Mouse (Mus musculus) T-helper 1 cell (primary cell): Measurements from ENCODE around the gene Pde7b.

Experiments used
- in situ Hi-C: fragments of 300-600 bp; cut with MboI, MseI; formaldehyde crosslinking; loops from one replicate; pipeline ENCODE4 v1.15.1; 2025; ENCODE audit warnings: high pct_unique_total_duplicates

Pde7b gene

DNA sequence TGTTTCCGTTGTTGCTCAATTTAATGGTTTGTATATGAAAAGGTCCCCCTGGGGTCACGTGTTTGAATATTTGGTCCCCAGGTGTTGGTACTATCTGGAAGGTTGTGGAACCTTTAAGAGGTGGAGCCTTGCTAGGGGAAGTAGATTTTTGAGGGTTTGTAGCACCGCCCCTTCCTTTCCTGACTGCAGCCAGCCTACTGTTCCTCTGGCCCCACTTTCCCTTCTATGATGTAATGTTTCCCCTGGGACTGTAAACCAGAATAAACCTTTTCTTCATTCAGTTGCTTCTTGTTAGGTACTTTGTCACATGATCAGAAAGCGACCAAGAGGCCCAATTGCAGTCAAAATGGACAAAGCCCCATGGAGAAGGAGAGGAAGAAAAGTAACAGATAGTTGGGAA lies 229.8 kb downstream of the Pde7b start:
- in situ Hi-C loops, result no loop called here

DNA sequence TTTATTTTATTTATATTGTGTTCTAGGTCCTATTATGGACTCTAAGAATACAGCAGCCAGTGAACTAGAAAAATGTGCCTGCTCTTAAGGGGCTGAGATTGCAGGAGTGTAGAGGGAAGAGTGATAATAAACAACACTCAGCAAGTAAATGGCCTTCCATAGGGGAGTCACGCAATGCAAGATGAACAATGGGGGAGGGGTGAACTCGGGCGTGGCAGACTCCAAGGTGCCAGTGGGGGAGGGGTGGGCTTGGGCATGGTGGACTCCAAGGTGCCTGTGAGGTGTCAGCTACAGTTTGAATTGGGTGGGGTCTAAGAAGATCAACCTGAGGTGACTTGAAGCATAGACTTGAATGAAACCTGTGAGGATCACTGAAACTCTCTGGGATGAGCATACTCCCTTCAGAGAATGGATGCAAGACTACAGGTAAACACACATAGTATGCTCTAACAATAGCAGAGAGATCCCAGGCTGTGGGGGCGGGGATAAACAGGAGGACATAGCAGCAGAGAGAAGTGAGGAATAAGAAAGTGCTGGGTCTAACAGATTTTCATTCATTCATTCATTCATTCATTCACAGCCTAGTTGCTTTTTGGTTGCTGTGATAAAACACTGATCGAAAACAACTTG lies 230.9 kb downstream of the Pde7b start:
- in situ Hi-C loops, result no loop called here

DNA sequence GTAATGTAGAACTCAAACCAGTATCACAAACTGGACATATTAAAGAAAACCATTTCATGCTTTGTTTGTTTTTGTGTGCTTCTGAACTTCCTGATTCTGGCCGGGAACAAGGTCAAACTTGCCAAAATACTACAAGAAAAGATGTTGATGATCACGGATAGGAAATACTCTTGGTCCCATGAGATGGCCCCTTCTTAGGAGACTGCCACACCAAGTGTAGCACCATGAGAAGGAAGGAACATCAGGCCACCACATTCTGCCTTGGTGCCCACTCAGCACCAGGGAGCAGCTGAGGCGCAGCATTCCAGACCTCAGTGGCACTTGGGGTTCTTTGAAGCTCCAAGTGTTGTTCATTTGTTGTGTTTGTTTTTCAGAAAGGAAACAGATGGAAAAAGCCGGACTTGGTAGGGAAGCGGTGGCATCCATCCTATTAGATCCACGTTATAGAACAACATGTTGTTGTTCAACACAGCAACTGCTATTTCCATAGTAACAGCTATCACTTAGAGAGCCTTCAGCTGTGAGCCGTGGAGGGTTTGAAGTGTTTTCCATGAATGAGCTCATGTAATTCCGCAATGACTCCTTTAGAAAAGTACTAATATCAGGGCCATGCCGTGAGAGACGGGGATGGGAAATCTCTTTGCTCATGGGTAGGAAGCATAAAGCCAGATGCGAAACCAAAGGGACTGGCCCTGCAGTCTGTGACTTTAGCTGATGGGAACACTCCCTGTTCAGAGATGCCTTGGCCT lies 232.5 kb downstream of the Pde7b start:
- in situ Hi-C loops, result no loop called here

DNA sequence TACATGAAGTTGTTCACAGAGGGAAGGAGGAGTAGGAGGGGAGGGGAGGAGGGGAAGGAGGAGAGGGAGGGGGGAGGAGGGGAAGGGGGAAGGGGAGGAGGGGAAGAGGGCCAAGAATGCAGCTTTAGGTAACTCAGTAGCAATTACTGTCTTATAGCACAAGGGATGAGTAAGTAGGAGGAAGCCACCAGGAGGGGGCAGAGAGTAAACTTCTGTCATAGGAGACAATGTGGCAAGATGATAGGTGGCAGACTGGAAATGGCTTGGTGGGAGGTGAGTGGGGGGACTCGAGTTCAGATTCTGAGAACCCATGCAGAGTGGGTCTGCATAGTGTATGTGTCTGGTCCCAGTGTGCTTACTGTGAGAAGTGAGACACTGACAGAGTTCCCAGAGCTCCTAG lies 234.1 kb downstream of the Pde7b start:
- in situ Hi-C loops, result no loop called here

DNA sequence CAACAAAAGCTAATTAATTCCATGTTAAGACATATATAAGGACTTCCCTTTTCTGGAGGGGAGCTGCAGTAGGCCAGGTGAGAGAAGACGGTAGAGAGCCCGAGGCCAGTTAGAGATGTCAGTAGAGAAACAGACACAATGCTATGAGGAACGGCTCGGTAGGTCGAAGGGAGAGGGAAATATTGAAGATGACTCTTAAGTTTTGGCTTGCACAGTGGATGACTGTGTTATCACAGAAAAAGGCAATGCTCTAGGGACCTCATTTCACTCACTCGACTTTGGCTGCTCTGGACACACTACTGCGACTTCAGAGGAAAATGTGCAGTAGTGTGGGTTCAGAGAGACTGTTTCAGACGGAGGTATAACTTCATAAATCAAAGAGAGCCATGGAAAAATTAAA lies 234.6 kb downstream of the Pde7b start:
- in situ Hi-C loops, result no loop called here

DNA sequence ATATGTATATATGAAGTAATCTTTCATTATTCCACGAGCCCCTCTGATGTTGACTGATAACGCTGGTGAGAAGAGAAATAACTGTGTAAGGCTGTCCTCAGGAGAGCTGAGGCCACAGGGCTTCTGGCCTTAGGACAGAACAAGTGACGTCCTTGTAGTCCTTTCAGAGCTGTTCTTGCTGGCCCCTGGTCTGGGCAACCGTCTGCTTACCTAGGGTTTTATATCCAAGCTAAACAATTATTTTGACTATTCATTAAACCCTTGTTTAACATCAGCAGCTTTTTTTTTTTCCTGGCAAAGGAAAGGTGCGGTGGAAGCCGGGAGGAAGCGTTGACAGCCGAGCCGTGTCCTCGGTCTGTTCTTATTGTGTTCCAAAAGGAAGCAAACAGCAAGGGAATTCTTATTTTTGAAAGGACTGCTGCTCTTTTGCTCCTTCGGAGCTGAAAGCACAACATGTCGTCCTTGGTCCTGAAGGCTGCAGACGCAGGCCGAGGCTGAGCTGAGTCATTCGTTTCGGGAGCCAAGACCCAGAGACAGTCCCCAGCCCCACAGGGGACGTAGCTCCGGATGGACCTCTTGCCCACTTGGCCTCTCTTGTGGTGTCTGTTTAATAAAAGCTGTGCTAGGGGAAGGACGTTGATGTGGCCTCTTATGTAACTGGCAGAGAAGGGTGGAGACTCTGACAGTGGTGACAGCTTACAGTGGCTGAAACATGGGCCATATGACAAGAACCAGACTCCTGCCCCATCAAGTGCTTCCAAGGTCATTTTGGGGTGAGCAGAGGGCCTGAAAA lies 238.2 kb downstream of the Pde7b start:
- in situ Hi-C loops, result no loop called here

DNA sequence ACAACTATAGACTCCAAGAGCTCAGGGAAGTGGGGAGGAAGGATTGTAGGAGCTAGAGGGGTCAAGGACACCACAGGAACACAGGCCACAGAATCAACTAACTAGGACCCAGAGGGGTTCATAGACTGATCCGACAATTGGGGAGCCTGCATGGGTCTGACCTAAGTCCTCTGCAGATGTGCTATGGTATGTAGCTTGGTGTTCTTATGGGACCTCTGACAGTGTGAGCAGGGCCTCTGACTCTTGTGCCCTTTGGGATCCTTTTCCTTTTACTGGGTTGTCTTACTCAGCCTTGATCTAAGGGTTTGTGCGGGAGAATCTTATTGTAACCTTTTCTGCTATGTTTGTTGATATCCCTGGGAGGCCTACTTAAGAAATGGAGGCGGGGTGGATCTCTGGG lies 239.1 kb downstream of the Pde7b start:
- in situ Hi-C loops, result no loop called here

DNA sequence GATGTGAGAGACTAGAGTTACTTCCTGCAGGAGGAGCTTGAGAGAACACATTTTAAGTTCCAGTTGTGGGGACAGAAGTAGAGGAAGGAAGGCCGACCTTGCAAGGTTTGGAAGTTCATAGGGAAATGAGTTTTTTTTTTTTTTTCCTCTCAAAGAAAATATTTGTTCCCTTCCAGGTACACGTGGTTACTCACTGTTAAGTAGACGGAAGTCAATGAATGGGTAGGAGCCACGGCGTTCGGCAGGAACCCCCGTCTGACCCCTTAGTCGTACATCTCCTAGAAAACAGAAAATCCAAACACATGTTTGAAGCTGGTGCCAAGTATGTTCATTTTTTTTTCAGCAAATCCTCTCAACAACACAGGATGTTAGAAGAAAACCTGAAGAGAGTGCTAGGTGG lies 245.4 kb downstream of the Pde7b start:
- in situ Hi-C loops, result no loop called here

DNA sequence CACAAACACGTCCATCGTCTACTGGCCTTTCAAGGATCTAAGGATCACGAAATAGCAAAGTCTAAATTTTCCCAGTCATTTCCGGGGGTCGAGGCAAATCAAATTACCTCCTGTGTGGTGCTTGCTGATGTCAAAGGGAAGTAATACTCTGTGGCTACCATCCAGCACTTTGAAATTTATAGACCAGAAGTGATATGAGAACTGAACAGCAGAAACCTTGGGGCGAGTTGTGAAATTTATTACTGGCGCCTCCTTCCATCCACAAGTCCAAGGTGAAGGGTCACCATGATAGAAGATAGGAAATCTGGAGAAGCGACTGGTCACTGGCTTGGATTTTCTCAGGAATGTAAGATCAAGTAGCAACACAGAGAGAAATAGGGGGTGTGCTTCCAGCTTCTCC lies 246.4 kb downstream of the Pde7b start:
- in situ Hi-C loops, result no loop called here

DNA sequence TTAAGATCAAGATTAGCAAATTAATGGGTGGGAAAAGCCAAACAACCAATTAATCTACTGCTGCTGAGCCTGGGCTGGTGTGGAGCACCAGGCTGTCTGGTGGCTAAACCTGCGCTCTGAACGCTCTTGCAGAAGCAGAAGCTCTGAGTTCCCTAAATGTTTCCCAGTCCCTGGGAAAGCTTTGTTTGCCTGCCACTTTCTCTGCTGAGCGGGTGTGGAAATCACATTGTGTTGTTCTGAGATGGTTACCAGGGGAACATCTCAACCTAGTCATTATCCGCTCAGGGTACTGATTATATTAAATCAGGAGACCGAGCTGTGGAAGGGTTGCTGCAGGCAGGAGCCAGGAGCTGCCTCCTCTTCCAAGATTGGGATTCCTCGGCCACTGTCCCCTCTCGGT lies 250.0 kb downstream of the Pde7b start:
- in situ Hi-C loops, result no loop called here

DNA sequence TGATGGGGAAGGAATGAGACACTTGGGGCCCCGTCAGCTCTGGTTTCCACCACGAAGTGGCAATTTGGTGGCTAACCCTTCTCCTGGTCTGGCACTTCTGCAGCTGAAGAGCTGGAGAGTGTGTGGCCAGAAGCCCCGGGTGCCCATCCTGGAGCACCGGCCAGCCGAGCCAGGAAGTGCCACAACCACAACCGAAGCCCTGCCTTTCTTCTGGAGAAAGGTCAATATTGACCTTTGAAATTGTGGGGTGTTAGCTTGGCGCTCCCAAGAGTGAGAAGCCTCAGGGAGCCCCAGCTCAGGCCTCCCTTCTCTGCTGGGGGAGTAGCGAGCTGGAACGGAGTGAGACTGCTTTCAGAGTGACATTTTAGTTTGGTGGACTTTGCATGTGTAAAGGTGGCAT lies 250.8 kb downstream of the Pde7b start:
- in situ Hi-C loops, result no loop called here

DNA sequence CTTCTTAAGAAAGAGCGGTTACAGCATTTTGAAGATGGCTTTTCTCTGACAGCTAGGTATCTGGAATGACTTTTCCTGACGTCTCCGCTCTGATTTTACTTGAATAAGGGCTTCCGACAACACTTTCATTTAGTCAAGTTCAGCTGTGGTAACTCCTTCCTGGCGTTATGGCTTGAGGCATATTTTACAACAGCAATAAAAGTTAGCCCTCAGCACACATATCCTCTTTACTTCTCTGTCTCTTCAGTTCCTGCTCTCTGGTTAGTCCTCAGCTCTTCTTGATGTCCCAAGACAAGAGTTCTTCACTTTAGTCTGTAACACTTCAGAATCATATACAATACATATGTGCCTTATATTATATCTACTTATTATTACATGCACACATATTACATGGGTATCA lies 251.4 kb downstream of the Pde7b start:
- in situ Hi-C loops, result no loop called here

DNA sequence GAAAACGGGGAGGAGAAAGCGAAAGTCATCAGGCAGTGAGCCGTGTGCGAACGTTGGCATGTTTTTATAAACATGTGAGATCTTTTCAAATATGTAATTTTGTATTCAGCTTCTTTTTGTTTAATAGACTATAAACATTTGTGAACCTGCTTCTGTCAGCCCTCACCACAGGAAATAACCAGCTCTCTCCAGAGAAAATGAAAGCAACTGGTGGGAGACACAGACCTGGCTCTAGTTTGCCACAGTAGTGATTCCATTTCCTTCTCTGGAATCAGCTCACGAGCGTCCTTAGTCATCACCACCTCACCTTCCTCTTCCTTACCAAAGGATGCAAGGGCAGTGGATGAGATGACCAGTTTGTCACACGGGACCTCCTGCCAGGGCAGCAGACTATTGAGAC lies 252.9 kb downstream of the Pde7b start:
- in situ Hi-C loops, result no loop called here

DNA sequence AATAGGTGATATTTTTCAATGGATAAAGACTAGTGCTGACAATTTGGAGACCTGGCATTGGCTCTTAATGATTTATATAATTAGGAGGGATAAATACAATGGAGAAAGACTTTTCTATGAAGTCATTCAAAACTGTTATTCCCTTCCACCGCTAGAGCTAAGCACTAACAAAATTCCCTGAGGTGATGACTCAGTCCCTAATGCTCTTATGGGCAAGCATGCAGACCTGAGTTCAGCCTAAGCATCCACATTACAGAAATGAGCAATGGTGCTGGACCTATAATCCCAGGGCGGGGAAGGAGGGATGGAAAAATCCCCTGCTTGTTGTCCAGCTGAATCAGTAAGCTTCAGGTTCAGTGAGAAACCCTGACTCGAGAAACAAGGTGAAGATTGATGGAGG lies 260.2 kb downstream of the Pde7b start:
- in situ Hi-C loops, result no loop called here

DNA sequence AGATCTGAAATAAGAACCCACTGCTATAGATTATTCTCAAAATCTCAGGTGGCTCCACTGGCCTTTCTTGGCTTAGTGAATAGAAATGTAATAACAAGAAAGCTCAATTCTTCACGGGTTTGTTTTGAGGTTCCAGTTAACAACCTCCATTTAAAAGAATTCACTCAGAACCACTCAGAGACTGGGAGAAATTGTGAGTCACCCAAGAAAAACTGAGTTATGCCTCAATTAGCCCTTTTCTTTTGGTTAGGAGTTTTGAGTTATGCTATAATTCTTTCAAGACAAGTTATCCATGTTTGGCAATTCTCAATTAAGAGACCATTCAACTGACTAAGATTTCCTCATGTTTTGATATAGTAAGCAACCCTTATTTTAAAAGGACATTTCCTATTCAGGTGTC lies 260.9 kb downstream of the Pde7b start:
- in situ Hi-C loops, result no loop called here

DNA sequence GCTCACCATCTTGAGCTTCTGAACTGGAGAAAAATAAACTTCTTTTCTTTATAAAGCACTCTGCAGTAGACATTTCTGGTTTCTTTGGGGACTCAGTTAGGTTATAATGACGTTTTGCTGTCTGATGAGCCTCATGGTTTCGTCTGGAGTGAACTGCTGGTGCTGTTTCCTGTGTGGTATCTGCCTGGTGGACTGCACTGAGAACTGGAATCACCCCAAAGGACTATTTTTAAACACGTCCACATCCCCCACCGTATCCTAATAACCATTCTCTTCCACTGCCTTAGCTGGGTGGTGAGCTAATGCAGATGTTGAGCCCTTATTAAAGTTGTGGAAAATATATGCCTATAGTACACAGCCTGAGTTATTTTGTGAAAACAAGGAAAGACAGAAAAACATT lies 262.3 kb downstream of the Pde7b start:
- in situ Hi-C loops, result no loop called here

DNA sequence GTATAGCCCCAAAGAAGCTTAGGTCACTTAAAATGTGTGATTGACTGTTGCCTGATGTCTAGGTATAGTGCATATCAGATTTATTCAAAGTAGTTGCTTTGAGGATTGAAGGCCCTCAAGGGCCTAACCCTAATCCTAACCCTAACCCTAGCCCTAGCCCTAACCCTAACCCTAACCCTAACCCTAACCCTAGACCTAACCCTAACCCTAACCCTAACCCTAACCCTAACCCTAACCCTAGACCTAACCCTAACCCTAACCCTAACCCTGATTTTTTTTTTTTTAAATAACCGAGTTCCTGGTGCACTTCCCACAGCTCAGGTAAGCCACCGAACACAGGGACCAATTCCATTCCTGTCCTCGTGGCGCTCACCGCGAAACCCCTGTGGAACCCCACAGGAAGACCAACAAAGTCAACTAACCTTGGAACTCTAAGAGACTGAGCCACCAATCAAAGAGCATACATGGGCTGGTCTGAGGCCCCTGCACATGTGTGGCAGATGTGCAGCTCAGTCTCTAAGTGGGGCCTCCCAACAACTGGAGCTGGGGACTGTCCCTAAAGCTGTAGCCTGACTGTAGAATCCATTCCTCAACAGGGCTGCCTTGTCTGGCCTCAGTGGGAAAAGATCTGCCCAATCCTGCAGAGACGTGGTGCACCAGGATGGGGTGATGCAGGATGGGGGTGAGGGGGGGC lies 265.1 kb downstream of the Pde7b start:
- in situ Hi-C loops, result loop anchor here (10.0 kb wide), 1 partner anchor 1825 kb away; no protein-coding TSS in a partner anchor

DNA sequence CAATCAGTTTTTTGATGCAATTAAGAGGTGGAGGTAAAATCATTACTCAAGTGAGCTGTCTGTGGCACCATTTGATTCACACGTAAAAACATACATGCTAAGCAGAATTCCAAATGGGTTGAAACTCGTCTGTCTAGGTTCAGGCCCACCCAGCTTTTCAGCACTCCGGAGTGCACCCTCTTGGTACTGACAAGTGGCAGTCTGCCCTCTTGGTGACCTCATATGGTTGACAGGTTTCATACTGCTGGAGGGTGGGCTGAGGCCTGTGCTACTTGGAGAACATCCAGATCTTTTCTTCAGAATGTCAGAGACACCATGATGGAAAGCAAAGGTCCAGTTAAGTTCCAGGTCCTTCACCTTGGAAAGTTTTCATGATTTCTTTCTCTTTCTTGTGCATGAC lies 265.7 kb downstream of the Pde7b start:
- in situ Hi-C loops, result loop anchor here (10.0 kb wide), 1 partner anchor 1824 kb away; no protein-coding TSS in a partner anchor

DNA sequence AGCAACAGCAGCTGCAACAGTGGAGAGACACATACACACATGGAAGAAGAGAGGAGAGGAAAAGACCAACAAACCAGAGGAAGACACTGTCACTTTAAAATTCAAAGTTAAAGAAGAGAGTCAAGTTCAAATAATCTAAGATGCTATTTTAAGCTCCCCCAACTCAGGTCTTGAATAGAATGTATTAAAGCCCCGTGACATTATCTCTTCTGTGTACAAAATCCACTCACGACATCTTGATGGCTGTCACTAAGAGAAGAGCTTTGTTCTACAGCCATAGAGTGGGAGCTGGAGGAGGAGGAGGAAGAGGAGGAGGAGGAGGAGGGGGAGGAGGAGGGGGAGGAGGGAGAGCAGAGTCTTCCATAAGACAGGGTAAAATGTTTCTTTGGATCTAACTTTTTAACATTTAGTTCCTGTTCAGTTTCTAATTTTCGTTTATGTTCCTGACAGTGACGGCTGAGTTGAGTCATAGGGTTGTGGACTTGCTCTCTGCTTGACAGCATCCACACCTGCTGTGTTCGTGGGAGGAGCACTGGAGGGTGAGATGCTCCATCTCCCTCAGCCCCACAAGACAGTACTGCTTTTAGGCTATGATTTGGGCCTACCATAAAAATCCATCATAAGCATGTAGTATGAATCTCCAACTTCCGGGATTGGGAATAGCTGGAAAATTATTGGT lies 270.4 kb downstream of the Pde7b start:
- in situ Hi-C loops, result loop anchor here (10.0 kb wide), 1 partner anchor 1820 kb away; no protein-coding TSS in a partner anchor

DNA sequence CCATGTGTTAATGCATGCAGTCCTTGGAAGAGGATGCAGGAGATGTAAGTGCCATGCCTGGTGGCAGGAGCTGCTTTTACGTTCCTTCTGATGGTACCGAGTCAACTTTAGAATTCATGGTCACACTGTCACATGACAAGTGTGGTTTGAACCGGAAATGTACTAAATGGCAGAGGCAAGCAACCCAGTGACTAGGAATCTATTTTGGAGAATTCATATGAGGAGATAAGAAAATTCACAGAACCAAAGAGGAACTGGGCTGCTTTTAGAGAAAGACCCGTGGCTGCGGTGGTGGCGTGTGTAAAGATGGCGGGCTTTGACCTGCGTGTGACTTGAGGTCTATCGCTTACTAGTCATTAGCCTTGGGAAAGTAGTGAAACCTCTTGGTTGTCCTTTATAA lies 287.4 kb downstream of the Pde7b start:
- in situ Hi-C loops, result loop anchor here (10.0 kb wide), 1 partner anchor 1303 kb away; no protein-coding TSS in a partner anchor

DNA sequence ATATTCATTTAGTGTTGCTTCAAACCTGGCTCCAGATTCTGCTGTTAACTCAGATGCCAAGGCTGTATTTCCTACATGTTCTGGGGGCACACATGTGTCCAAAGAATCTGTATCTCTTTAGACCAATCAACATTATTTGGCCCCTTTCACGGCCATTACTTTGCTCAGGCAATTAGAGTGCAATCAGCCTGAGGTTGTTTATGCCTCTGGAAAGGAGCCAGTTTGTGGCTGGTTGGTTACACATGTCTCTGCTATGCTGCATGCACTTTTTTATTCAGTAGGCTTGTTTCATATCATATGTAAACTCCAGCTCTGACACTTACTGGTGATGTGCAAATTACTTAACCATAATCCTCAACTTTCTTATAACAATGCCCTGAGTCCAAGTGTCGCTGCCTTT lies 287.9 kb downstream of the Pde7b start:
- in situ Hi-C loops, result loop anchor here (10.0 kb wide), 1 partner anchor 1302 kb away; no protein-coding TSS in a partner anchor
